Mouse (Mus musculus) liver, embryonic 12.5 days (tissue): ENCODE measurements around the gene Ret. TPM values are rescaled to one million over a fixed set of nuclear protein-coding genes. Genes with fewer than 3 reads are reported as not detected.

ENCODE experiments used
- ATAC-seq: fragments of 200-750 bp; cut with Nextera tagmentation; 2 replicates; pipeline ENCODE4 v1.8.0; 2017; ENCODE audit warnings: moderate number of reproducible peaks, mild to moderate bottlenecking, moderate library complexity
- H3K27ac ChIP-seq: fragments of 300-500 bp; sonication (generic); 2 replicates; pipeline ENCODE4 v1.5.1; 2016; ENCODE audit warnings: mild to moderate bottlenecking
- H3K27me3 ChIP-seq: fragments of 300-500 bp; sonication (generic); replicated peaks from 2 replicates; pipeline ENCODE4 v1.6.1; 2016; ENCODE audit warnings: mild to moderate bottlenecking, moderate library complexity
- H3K36me3 ChIP-seq: fragments of 300-500 bp; sonication (generic); 2 replicates; pipeline ENCODE4 v1.6.1; 2016; ENCODE audit warnings: mild to moderate bottlenecking, moderate library complexity
- H3K4me1 ChIP-seq: fragments of 300-500 bp; sonication (generic); 2 replicates; pipeline ENCODE4 v1.6.1; 2016
- H3K4me2 ChIP-seq: fragments of 300-500 bp; sonication (generic); 2 replicates; pipeline ENCODE4 v1.6.1; 2016; ENCODE audit warnings: mild to moderate bottlenecking, moderate library complexity
- H3K4me3 ChIP-seq: fragments of 300-500 bp; sonication (generic); 2 replicates; pipeline ENCODE4 v1.5.1; 2016; ENCODE audit warnings: mild to moderate bottlenecking, moderate library complexity
- H3K9ac ChIP-seq: fragments of 300-500 bp; sonication (generic); 2 replicates; pipeline ENCODE4 v1.6.1; 2016; ENCODE audit warnings: mild to moderate bottlenecking, moderate library complexity
- H3K9me3 ChIP-seq: fragments of 300-500 bp; sonication (generic); replicated peaks from 2 replicates; pipeline ENCODE4 v1.6.1; 2016; ENCODE audit warnings: mild to moderate bottlenecking, moderate library complexity
- WGBS: fragments of 180-500 bp; shearing (Covaris S2); methylation state at CpG from one replicate; pipeline ENCODE4 v1.1.7; 2016; ENCODE audit not compliant: insufficient replicate concordance; 5-methylcytosine and 5-hydroxymethylcytosine counted together
- polyA plus RNA-seq: library from polyadenylated mRNA; unstranded; fragments of >200 nt; fragmentation: Nextera tagmentation; extraction: Ambion mirVana; gene quantifications from 2 replicates; pipeline ENCODE4 v1.2.1, GENCODE M21; 2016

Gene Ret
- polyA plus RNA-seq, 1 experiment from 2014 or later, result 0.45 TPM

DNA sequence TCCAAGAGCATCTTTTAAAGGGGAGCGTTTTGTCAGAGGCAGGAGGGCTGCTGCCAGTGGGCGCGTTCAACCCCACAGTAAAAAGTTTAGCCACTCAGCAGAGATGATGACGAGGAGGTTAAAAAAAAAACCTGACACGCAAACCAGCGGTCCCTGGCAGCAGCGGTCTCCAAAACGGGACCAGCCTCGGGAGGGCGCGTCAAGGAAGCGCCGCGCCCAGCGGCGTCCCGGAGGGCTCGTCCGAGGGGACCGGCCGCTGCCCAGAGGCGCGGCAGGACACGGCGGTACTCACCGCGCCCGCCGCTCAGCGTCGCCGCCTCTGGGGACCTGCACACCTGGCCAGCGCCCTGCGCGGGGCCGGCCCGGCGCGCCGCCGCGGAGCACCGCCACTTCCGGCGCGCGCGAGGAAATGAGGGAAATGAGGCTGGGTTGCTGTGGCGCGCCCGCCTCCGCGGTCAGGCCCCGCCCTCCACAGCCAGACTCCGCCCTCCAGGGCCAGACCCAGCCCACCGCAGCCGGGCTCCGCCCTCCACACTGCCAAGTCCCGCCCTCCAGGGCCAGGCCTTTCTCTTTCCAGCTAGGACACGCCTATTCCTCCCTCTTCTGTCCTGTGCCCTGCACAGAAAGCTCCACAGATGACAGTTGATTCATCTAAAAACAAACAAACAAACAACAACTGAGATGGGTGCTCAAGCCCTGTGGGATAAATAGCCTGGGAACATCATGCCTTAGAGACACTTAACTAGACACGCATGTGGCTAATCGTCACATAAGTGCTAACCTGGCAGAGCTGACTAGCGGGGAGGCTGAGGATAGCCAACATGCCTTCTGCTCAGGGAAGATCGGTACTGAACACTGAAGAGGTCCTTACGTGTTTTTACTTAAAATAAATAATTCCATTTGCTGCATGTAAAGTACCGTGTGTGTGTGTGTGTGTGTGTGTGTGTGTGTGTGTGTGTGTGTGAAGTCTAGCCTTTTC lies 58.5 kb downstream of the Ret start, which contains the start of gene Csgalnact2:
Gene Csgalnact2 (minus strand): TSS at position 410 of the 979 bp plus-strand sequence.
- Histone ChIP-seq H3K4me2 (peak within 1 kb of the TSS; percentile 84), H3K36me3 (no peaks in the 10 kb centered on the region), H3K9me3 (no peaks in the 10 kb centered on the region), H3K4me3 (peak within 1 kb of the TSS; percentile 73), H3K9ac (peak within 1 kb of the TSS; percentile 81), H3K4me1 (peaks cover 34% of the 10 kb centered on the region), H3K27ac (peak within 1 kb of the TSS; percentile 78), H3K27me3 (no peaks in the 10 kb centered on the region)
- WGBS, result 7% methylated on average over 58 of the region's 66 CpGs
- ATAC-seq, result peak; percentile 97

DNA sequence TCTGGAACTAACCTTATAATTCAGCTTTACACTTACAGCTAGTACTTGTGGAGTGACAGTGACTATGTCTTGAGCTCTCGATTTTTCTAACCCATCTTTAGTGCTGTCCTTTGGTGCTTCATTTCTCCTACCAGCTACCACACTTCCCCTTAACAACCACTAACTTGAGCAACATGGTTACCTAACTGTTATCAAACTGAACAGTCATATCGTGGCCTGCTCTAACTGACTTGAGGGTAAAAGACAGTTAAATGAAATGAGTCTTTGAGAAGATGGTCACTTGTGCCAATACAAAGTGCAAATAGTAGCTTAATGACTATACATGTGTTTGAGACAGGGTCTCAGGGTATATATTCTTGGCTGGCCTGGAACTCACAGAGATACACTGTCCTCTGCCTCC lies 60.4 kb downstream of the Ret start:
- Histone ChIP-seq H3K4me1 (peaks cover 34% of the 10 kb centered on the region), H3K4me3 (peak overlapping the region; percentile 6; the same call in 1 of the 2 replicates), H3K36me3 (no peaks in the 10 kb centered on the region), H3K9me3 (no peaks in the 10 kb centered on the region), H3K27ac (peak overlapping the region; percentile 39; the same call in 1 of the 2 replicates), H3K4me2 (peak overlapping the region; percentile 84), H3K27me3 (no peaks in the 10 kb centered on the region), H3K9ac (peak overlapping the region; percentile 31; the same call in 1 of the 2 replicates)
- WGBS, result 15% methylated on average over 2 of the region's 2 CpGs
- no peak for ATAC-seq

DNA sequence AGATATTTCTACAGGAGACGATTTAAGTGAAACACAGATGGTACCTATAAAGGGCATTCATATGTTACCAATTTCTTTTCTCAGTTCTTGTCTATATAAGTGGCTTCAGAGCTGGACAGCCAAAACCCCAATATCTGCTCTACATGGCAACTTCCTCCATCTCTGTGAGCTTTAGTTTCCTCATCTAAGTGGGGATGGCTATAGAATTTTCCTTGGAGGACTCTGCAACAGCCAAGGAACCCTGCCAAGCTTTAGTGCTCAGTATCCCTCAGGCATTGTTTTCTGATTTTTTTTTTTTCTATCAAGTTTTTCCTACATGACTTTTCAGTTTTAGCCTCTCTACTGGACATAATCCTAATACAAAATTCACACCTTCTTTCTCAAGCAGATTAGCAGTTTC lies 63.1 kb downstream of the Ret start:
- ATAC-seq, result no peak
- WGBS, result 79% methylated on average over 1 of the region's 1 CpGs

DNA sequence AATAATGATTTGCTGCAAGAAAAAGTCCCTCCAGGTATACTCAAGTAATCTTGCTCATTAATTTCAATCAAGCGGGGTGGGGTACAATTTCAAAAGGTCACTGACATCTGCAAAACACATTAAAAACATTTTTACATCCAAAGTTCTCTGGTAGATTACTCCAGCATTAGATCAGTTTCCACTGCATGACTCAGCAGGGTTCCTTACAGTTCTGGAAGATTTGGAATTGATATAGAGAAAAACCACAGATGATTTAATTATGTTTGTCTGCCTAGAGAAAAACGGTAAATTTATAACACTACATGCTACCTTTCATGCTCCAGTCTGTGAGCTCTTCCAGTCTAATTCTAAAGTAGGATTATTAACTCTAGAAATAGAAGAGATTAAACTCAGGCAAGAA lies 67.5 kb downstream of the Ret start:
- Histone ChIP-seq H3K27ac (peak overlapping the region; percentile 54; the same call in 1 of the 2 replicates), H3K4me1 (peaks cover 38% of the 10 kb centered on the region)

More for the DNA sequence above, 63.1 kb downstream of the Ret start:
- H3K4me3 ChIP-seq, result no peak overlapping the region
- H3K36me3 ChIP-seq, result no peaks in the 10 kb centered on the region
- no peaks in the 10 kb centered on the region for H3K27me3 ChIP-seq
- H3K9me3 ChIP-seq, result no peaks in the 10 kb centered on the region
- H3K27ac ChIP-seq, result no peak overlapping the region
- H3K9ac ChIP-seq, result no peak overlapping the region
- H3K4me1 ChIP-seq, result peaks cover 42% of the 10 kb centered on the region
- no peak overlapping the region for H3K4me2 ChIP-seq

DNA sequence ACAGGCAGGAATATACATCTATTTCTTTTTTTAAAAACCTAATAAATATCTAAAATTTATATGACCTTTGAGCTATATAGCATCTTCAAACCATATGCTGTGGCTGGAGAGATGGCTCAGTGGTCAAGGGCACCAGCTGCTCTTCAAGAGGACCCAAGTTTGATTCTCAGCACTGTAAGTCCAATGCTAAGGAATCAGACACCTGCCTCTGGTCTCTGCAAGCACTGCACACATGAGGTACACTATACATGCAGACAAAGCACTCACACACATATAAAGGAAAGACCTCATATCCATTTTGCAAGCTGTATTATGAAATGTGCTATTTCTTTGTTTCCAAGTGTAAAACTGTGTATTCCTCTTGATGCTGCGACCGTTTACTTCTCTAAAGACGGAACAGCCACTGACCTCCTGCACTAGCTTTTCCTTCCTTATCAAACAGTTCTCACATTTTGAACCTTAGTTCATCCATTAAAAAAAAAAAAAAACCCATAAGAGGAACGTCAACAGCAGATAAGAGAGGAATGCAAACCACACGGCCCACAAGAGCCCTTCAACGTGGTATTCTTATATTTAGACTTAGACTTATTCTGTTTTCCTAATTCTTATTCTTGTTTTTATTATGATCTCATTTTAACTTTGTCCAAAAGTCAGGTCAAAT lies 69.6 kb downstream of the Ret start:
- Histone ChIP-seq H3K36me3 (peaks cover 15% of the 10 kb centered on the region), H3K4me3 (no peak overlapping the region), H3K27ac (peak overlapping the region; percentile 72; the same call in 1 of the 2 replicates), H3K4me1 (peaks cover 34% of the 10 kb centered on the region), H3K9me3 (no peaks in the 10 kb centered on the region), H3K4me2 (peak overlapping the region; percentile 44), H3K9ac (no peak overlapping the region), H3K27me3 (no peaks in the 10 kb centered on the region)
- 4% methylated on average over 6 of the region's 6 CpGs for WGBS
- ATAC-seq, result peak; percentile 51

More for the DNA sequence above, 67.5 kb downstream of the Ret start:
- no peak for ATAC-seq
- H3K36me3 ChIP-seq, result peaks cover 3% of the 10 kb centered on the region
- no peak overlapping the region for H3K9ac ChIP-seq
- H3K4me2 ChIP-seq, result no peak overlapping the region
- H3K4me3 ChIP-seq, result no peak overlapping the region
- H3K27me3 ChIP-seq, result no peaks in the 10 kb centered on the region
- 50% methylated on average over 2 of the region's 2 CpGs for WGBS
- no peaks in the 10 kb centered on the region for H3K9me3 ChIP-seq

DNA sequence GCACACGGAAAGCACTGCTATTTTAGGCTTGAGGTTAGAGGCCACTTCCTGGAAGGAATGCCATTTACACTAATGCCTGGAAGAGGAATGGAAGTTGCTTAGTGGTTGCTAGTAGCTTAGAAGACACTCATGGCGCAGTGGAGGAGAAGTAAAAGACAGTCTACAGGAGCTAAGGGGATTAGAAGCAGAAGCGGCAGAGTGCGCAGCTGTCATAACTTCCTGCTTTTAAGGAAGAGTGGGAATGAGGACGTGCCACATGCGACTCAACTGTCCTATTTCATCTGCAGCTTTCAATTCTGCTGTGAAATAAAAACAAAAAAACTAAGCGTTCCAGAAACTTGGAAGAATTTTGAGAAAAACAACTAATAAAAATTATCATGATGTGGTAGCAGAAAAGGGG lies 70.3 kb downstream of the Ret start:
- Histone ChIP-seq H3K9me3 (no peaks in the 10 kb centered on the region), H3K27me3 (no peaks in the 10 kb centered on the region), H3K9ac (no peak overlapping the region), H3K4me3 (no peak overlapping the region), H3K4me1 (peaks cover 34% of the 10 kb centered on the region), H3K4me2 (peak overlapping the region; percentile 44), H3K27ac (peak overlapping the region; percentile 72), H3K36me3 (peaks cover 23% of the 10 kb centered on the region)
- no peak for ATAC-seq
- WGBS, result 38% methylated on average over 7 of the region's 7 CpGs

DNA sequence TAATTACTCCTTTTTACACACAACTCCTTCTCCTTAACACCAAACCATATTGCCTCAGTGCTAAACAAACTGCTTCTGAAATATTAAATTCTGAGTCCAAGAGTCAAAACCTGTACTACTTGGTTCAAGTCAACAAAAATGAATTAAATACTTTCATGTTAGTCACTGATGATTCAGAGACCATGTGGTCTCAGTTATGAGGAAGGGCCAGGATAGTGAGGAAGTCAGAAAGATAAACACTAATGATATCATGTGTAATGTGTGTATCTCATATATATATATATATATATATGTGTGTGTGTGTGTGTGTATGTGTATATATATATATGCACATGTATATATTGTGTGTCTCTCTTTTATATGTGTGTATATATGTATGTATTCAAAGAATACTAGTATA lies 70.9 kb downstream of the Ret start:
- H3K27ac ChIP-seq, result no peak overlapping the region
- no peak overlapping the region for H3K9ac ChIP-seq
- peaks cover 29% of the 10 kb centered on the region for H3K36me3 ChIP-seq
- H3K9me3 ChIP-seq, result no peaks in the 10 kb centered on the region
- no peaks in the 10 kb centered on the region for H3K27me3 ChIP-seq
- no peak overlapping the region for H3K4me2 ChIP-seq
- no peak overlapping the region for H3K4me3 ChIP-seq
- ATAC-seq, result no peak
- H3K4me1 ChIP-seq, result peaks cover 29% of the 10 kb centered on the region

DNA sequence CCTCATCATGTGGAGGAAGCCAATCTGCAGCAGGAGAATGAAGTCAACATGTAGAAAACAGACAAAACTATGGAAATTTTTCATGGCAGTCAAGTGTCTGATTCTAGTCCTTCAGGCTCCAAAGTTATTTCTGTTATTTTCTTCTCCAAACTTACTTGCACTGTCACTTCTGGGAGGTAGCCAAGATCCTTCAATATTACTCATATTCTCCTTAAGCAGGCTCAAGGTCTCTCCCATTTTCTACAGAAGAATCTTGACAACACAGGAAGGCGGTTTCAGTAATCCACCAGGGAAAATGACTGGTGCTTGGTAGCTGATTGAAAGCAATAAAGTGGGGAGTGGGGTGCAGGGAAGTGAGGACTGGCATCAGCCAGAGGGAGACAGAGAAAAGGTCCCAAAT lies 74.8 kb downstream of the Ret start:
- Histone ChIP-seq H3K9ac (no peak overlapping the region), H3K27me3 (no peaks in the 10 kb centered on the region), H3K4me1 (peaks cover 10% of the 10 kb centered on the region), H3K9me3 (no peaks in the 10 kb centered on the region), H3K4me3 (no peak overlapping the region), H3K27ac (no peak overlapping the region), H3K4me2 (no peak overlapping the region), H3K36me3 (peaks cover 55% of the 10 kb centered on the region)
- no peak for ATAC-seq
- WGBS, result 79% methylated on average over 1 of the region's 1 CpGs

DNA sequence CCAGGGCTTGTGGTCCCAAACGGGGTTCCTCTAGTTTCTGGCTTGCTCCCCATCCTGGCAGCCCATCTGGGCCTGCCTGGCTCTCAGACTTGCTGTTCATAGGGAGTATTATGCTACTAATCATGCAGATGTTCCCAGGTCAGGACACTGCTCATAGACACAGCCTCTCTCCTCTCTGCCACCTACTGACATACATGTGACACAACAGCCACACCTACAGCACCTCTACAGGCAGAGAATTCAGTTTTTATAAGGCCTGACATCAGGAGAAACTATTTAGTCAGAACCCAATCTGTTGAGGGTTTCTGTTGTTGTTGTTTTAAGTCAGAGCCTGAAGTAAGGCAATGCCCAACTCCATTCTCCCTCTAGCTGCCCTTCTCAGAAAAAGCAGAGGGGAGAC lies 85.7 kb downstream of the Ret start:
- H3K36me3 ChIP-seq, result peaks cover 31% of the 10 kb centered on the region
- H3K4me3 ChIP-seq, result no peak overlapping the region
- H3K9me3 ChIP-seq, result no peaks in the 10 kb centered on the region
- no peak overlapping the region for H3K9ac ChIP-seq
- H3K4me1 ChIP-seq, result no peaks in the 10 kb centered on the region
- no peak overlapping the region for H3K4me2 ChIP-seq
- no peak for ATAC-seq
- no peak overlapping the region for H3K27ac ChIP-seq
- no peaks in the 10 kb centered on the region for H3K27me3 ChIP-seq
- WGBS, result 50% methylated on average over 1 of the region's 1 CpGs

Other genes with a start within 250 kb of the Ret start
- gene Rasgef1a, start 186.3 kb downstream of the Ret start, polyA plus RNA-seq, result 0.07 TPM in 1 of 2 replicates, not detected in the other
- 9.4 and 9.6 TPM in 2 replicates for gene Csgalnact2, start 58.6 kb downstream of the Ret start, polyA plus RNA-seq
- gene Bms1, start 221.8 kb upstream of the Ret start, polyA plus RNA-seq, result 41.1 and 41.2 TPM in 2 replicates